Mouse (Mus musculus) 416B (cell line): Measurements from ENCODE around the gene Elfn2.

Experiments
- DNase-seq: peaks from one replicate; pipeline ENCODE4 v3.0.0; 2011; ENCODE audit warnings: low read depth

Elfn2 gene

DNA sequence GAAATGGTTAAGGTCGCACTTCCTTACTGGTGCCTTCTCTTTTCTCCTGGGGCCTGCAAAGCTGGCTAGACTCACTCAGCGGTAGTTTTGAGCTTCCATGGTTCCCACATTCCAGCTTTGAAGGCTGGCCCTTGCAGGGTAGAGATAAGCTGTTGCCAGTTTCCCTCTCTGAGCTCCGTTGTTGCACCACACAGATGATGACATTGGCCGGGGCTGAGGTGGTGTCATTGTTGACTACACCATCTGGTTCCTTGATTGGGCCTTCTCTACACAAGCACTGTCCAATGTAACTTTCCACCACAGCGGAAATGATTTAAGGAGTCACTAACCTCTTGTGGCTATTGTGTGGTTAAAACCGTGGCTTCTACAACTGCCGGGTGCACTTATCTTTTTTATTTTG, 2.0 kb upstream of the Elfn2 start:
- DNase-seq, result peak; percentile 100

DNA sequence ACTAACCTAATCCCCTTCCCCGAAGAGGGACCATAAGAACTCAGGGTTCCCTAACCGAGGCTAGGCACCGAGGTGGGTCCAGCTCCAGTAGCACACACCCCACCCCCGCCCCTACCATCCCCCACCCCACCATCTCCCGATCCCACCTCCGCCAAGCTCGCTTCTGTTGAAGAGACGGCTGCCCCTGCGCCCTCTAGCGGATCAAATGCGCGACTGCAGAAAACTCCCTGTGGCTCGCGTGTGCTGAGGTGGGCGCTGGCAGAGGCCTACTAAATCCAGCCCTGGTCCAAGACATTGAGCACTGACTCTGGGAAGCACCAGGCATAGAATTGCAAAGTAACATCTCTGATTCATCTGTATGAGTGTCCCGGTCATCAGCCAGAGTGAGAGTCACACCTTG, 1.5 kb upstream of the Elfn2 start:
- DNase-seq, result no peak

- no peak for DNase-seq
Measured at GRCm38 (mm10) chr15:78719416-78719815, 845 bp upstream of the Elfn2 start.

- DNase-seq, result no peak
Measured at GRCm38 (mm10) chr15:78716936-78717335, 1.6 kb downstream of the Elfn2 start.

DNA sequence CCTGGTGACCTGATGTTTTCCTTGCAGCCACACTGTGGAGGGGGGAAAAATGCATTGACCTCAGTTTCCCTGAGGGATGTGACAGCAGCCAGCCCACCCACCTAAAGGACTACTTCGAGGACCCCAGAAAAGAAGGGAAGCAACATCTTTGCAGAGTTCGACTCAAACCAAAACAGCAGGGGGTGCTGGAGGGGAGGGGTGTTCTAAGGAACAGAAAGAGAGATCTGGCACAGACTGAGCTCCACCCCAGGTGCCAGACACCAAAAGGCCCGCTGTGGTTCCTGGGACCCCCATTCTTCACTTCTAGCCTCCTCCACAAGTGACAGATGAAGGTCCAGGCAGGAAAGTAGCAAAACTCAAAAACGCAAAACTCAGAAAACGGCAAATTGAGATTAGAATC, 2.7 kb downstream of the Elfn2 start:
- DNase-seq, result no peak

DNA sequence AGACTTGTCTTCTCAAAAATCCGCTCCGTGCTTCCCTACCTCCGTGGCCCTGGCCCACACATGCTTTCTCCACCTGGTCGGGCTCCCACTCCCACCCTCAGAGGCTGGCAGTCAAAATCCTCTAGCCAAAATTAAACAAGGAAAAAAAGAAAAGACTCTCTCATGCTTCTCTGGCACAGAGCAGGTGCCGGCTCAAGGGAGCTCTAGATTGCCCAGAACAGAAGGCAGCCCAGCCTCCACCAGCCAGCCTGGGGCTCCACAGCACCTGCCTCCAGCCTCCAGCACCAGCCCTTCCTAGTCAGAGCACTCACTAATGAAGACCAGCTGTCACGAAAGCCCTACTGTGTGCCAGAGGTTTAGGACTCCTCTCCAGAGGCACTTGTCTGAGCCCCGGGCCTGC, 4.8 kb downstream of the Elfn2 start:
- DNase-seq, result no peak

DNA sequence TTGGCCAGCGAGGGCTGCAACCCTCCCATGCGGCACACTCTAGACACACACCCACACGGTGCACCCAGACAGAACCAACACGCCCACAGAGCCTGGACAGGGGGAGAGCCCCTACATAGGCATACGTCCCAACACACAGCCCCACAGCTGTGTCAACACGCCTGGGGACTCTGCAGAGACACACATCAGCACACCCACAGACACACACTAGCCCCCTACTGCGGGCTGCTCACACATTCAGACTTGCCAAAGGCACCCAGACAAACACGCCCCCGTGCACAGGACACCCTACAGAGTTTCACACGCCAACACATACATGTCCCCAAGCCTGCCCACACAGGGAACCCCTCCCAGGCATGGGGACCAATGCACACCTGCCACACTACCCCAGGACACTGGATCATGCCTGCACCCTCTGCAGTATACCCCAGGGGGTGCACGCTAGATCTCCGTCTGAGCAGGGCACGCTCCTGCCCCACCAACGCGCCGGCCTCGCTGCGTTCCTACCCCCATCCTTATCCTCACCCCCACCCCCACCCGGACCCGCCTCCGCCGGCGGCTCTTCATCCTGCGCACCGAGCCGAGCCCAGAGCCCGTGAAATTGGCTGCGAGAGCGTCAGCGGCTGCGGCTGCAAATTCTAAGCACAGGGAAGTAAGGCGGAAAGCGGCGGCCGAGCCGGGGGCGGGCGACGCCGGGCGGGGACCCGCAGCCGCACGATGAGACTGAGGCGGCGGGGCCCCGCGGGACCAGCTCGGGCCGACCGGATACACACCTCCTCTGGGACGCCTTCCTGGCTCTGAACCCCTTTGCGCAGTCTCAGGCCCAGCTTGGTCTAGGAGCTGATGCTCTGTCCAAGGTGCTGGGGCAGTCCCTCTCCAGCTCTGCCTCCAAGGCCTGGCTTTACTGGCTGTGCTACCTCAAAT, 6.0 kb downstream of the Elfn2 start:
- DNase-seq, result peak; percentile 33

- no peak for DNase-seq
Measured at GRCm38 (mm10) chr15:78711935-78712334, 6.6 kb downstream of the Elfn2 start.

DNA sequence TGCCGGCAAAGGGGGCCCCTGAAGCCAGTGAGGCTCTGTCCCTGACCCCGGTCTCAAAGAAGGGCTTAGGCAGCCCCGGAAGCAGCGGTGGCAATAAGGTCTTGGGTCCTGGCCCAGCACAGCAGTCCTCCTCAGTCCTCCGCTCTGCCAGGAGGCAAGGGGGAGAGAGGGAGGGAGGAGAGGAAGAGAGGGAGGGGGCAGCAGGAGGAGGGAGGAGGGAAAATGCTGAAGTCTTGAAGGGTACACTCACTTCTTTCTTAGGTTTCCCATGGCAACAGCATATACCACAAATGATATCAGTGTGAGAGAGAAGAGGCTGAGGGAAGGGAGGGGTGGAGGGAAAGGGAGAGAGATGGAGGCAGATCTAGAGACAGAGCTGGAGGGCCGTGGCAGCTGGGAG, 7.9 kb downstream of the Elfn2 start:
- DNase-seq, result no peak

DNA sequence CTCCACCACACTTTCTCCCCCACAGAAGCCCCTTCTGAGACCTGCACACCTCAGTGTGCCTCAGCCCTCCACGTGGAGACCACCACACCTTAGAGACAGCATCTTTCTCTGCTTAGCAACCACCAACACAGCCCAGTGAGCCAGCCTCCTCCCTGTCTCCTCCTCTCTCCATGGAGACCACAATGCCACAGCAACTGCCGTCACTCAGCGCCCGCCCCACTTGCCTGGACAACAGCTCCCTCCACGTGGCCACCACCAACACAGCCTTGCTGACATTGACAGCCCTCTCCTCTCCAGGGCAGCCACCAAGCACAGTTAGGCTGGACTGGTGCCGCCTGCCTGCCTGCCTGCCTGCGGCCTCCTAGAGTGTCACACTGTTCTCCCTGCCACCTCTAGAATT, 8.8 kb downstream of the Elfn2 start:
- no peak for DNase-seq

DNA sequence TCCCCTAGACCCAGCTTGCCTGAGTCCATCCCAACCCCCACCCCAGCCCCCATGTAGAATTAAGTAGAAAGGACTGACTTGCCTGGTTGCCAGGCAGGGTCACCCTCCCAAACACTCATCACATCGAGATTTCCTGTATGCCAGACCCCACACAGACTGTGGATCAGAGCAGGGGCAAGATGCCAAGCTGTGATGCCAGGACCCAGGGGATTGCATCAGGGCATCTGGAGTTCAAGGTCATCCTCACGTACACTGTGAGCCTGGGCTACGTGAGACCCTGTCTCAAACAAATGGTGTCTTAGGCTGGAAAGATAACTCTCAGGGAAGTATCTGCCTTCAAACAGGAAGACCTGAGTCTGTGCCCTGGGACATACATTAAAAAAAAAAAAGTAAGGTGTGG, 11.9 kb downstream of the Elfn2 start:
- peak; percentile 31 for DNase-seq

DNA sequence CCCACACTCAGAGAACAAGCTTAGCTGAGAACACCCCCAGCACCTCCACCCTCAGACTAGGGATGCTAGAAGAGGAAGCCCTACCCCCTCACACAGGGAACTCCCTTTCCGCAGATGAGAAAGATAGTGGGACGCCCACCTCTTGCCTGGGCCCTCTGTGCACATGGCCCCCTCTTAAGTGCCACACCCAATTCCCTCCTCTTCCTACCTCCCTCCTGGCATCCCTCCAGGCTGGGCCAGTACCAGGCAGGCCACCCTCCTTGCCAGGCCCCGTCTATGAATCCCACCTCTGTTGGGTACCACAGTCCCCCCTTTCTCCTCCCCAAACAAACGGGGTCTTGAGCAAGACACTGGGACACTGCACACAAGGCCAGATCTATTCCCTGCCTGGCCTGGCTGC, 13.7 kb downstream of the Elfn2 start:
- DNase-seq, result no peak

DNA sequence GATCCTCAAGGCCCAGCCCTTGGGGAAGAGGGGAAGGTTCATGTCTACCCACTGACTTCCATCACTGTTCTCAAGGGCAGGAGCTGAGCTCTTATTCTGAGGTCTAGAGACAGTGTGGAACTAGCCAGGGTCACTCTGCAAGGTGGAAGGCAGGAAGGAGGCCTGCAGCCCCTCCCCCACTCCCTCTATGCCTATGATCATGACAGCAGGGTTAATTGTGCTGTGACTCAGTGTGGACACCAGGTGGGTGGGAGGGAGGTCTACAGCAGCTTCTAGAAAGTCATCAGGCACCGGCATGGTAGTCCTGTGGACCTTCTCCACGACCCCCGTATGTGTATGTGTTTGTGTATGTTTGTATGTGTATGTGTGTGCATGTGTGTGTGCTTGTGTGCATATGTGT, 14.6 kb downstream of the Elfn2 start:
- no peak for DNase-seq

GRCm38 (mm10) chr15:78700420-78700819, 18.2 kb downstream of the Elfn2 start:
- DNase-seq, result no peak

DNA sequence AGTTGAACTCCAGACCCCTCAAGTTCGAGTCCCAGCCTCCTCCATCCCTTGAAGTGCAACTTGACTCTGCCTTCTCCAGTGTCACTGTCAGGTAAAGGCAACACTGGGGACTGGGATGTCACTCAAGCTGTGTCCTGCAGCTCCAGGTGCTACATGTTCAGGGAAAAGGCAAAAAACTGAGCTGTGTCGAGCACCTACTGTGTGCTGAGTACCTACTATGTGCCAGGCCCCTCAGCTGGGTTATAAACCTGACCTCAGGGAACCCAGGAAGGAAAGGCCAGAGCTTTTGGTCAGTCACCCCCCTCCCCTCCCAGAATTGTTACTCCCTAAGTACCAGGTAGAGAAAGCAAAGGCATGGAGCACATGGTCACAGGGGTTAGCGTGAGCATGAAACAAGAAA, 19.1 kb downstream of the Elfn2 start:
- no peak for DNase-seq

DNA sequence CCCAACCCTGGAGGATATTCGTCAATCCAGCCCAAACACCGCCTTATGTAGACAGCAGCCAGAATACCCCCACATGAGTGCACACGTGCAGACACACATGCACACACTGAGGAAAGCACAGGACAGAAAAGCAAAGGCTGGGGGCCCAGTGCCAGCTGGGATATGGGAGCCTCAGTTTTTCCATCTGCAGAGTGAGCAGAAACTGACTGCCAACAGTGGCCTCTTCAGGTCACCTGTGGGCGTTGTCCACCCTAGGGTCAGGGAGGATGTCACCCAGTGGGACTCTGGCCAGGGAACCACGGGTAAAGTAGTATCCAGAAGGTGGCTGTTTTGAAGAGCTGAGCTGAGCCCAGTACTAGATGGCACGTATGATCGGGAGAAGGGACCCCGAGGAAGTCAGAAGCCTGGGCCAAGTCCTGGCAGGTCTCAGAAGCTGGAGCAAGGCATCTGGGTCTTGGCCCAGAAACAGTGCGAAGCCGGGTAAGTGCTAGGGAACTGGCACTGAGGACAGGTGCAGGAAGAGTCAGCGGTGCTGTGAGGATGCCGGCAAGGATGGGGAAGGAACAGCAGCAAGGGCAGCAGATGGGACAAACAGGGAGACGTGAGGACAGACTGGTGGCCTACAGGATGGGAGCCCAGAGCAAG, 20.0 kb downstream of the Elfn2 start:
- DNase-seq, result no peak

DNA sequence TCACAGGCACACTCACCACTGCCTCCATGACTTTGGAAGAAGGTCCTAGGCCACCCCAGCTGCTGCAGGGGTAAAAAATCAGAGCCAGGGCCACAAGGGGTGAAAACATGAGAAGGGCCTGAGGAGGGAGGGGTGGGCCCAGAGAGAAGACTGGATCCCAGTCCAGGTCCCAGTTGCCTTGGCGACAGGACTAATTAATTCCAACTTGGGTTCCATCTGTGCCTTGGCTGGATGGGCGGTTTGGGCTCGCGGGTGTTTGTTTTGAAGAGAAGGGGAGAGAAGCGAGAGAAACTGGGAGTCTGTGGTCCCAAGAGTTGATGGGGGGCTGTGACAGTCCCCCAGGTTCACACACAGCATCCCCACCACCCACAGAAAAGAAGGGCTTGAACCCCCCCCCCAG, 20.5 kb downstream of the Elfn2 start:
- no peak for DNase-seq

- no peak for DNase-seq
Measured at GRCm38 (mm10) chr15:78695745-78696144, 22.8 kb downstream of the Elfn2 start.

DNA sequence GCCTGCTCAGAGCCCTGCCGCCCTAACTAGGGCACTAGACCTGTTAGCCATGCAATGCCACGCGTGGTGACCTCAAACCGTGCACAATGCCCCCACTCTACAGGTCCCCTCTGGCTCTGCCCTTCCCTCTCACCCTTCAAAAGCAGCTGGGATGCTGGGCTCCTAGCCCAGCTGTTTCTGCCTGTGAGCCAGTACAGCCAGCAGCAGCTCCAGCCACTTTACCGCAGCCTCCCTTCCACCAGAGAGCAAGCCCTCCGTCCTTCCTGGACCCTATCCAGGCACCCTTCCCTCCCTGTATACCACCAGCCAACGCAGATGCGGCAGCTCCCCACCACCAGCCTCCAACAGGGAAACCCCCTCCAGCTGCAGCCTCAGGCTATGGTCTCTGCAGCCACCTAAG, 26.1 kb downstream of the Elfn2 start:
- DNase-seq, result no peak

GRCm38 (mm10) chr15:78690716-78691115, 27.9 kb downstream of the Elfn2 start:
- peak; percentile 20 for DNase-seq

- no peak for DNase-seq
Measured at GRCm38 (mm10) chr15:78686910-78687309, 31.7 kb downstream of the Elfn2 start.

- DNase-seq, result no peak
Measured at GRCm38 (mm10) chr15:78684111-78684510, 34.5 kb downstream of the Elfn2 start.

DNA sequence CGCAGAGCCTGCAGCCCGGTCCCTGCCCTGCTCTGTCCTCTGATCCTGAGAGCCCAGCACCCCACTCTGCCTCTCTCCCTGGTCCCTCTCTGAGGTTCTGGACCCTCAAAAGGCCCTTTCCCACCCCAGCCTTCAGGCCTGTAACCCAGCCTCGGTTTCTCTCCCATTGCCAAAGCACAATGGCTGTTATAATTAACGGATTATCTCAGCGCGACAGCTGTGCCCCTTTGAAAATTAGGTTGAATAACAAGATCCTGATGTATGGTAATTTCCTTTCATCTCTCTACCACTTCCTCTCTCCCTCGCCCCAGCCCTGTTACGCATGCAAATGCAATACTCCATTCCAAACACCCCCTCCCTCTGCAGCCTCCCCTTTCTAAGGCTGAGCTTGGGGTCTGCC, 35.1 kb downstream of the Elfn2 start:
- DNase-seq, result no peak

GRCm38 (mm10) chr15:78681781-78682180, 36.8 kb downstream of the Elfn2 start:
- peak; percentile 11 for DNase-seq
